Comparison of ENCODE assay signal across 7 mouse cellular contexts in genomic region chr12:108403957-108404356, GRCm38 (mm10). TPM values are rescaled to one million over a fixed set of nuclear protein-coding genes. Genes with fewer than 3 reads are reported as not detected.
DNase-seq lines count a peak whose midpoint lies in the region; ATAC-seq and TF ChIP-seq lines count a peak whose summit lies in the region.

No protein-coding gene starts in this region.

- H3K4me3 ChIP-seq in gastrocnemius, adult 2 months: no peak overlapping the region

- peak overlapping the region; percentile 59 for H3K27ac ChIP-seq in gastrocnemius, adult 2 months

- no peak for TF ChIP-seq CTCF in gastrocnemius, adult 2 months (IDR thresholded peaks at IDR 0.05)

- intact Hi-C loops in gastrocnemius, adult 2 months (cut with DNase I): no loop called here

- DNase-seq in ovary, adult 18-20 months (ENCODE audit: low spot score): peak; percentile 48
- DNase-seq in ovary, postnatal 10 days (ENCODE audit: low spot score): no peak
- peak; percentile 68 for DNase-seq in gastrocnemius, adult 2 months
- peak; percentile 58 for DNase-seq in kidney, adult 9 months
- peak; percentile 66 for DNase-seq in lung, postnatal 36 days
- no peak for DNase-seq in layer of hippocampus, postnatal 25 days (ENCODE audit: extremely low spot score in 1 of 2, low spot score in 1 of 2)

- ATAC-seq in megakaryocyte-erythroid progenitor cell, adult 5-6 weeks (replicated peaks; ENCODE audit: low FRiP score, low TSS enrichment, poor library complexity, severe bottlenecking): no peak

RNA-seq across cellular contexts. Expression of gene Eml1, which starts 33.2 kb away (rescaled TPM):
- 100 to 1,000 TPM in 1 of 2 experiments, 10 to 100 TPM in 1; 93.4 to 111 TPM for total RNA-seq in gastrocnemius, adult 2 months (2021)
- 10 to 100 TPM; 48.3 to 49.7 TPM for total RNA-seq in layer of hippocampus, postnatal 25 days (2021)
- not detected in 2 replicates for total RNA-seq in megakaryocyte-erythroid progenitor cell, adult 5-6 weeks (2014; fragmentation: Nextera tagmentation)
- not detected in 2 replicates for total RNA-seq in megakaryocyte-erythroid progenitor cell, adult 5-6 weeks (2017)

Comparison
In these comparisons a context has a peak if more than half of its experiments do, and no peak if none do; other contexts are left out.
1. DNase-seq: peak in ovary, adult 18-20 months (single experiment), gastrocnemius, adult 2 months (single experiment), kidney, adult 9 months (single experiment) and lung, postnatal 36 days (single experiment); none in ovary, postnatal 10 days (single experiment) and layer of hippocampus, postnatal 25 days (0 of 2).
2. RNA of gene Eml1, which starts 33.2 kb away (total RNA-seq): 93.4 to 111 TPM in gastrocnemius, adult 2 months and 48.3 to 49.7 TPM in layer of hippocampus, postnatal 25 days; not detected in megakaryocyte-erythroid progenitor cell, adult 5-6 weeks; every median in the first group is over 10 times any median in the second.